Mouse (Mus musculus) embryonic facial prominence, embryonic 12.5 days (tissue): ENCODE results near the gene Dph7. TPM values are rescaled to one million over a fixed set of nuclear protein-coding genes. Genes with fewer than 3 reads are reported as not detected.
A peak's percentile ranks its signal among the peaks of the same experiment; 100 is the strongest.

ENCODE experiments used
- ATAC-seq: fragments of 200-750 bp; cut with Nextera tagmentation; 2 replicates; pipeline ENCODE4 v1.8.0; 2017; ENCODE audit not compliant: insufficient number of reproducible peaks, insufficient read depth, low FRiP score, low TSS enrichment
- H3K27ac ChIP-seq: fragments of 300-500 bp; sonication (generic); 2 replicates; pipeline ENCODE4 v1.5.1; 2016; ENCODE audit warnings: mild to moderate bottlenecking
- H3K27me3 ChIP-seq: fragments of 300-500 bp; sonication (generic); 2 replicates; pipeline ENCODE4 v1.6.1; 2016; ENCODE audit warnings: mild to moderate bottlenecking, moderate library complexity
- H3K36me3 ChIP-seq: fragments of 300-500 bp; sonication (generic); 2 replicates; pipeline ENCODE4 v1.6.1; 2016; ENCODE audit warnings: mild to moderate bottlenecking
- H3K4me1 ChIP-seq: fragments of 300-500 bp; sonication (generic); 2 replicates; pipeline ENCODE4 v1.6.1; 2016
- H3K4me2 ChIP-seq: fragments of 300-500 bp; sonication (generic); replicated peaks from 2 replicates; pipeline ENCODE4 v1.6.1; 2016; ENCODE audit warnings: mild to moderate bottlenecking, moderate library complexity
- H3K4me3 ChIP-seq: fragments of 300-500 bp; sonication (generic); 2 replicates; pipeline ENCODE4 v1.5.1; 2016; ENCODE audit warnings: mild to moderate bottlenecking
- H3K9ac ChIP-seq: fragments of 300-500 bp; sonication (generic); 2 replicates; pipeline ENCODE4 v1.6.1; 2016; ENCODE audit warnings: mild to moderate bottlenecking, moderate library complexity
- H3K9me3 ChIP-seq: fragments of 300-500 bp; sonication (generic); 2 replicates; pipeline ENCODE4 v1.6.1; 2016; ENCODE audit warnings: mild to moderate bottlenecking, moderate library complexity
- WGBS: fragments of 180-500 bp; shearing (Covaris S2); methylation state at CpG from one replicate; pipeline ENCODE4 v1.1.7; 2016; 5-methylcytosine and 5-hydroxymethylcytosine counted together
- polyA plus RNA-seq: library from polyadenylated mRNA; unstranded; fragments of >200 nt; fragmentation: Nextera tagmentation; extraction: Ambion mirVana; gene quantifications from 2 replicates; pipeline ENCODE4 v1.2.1, GENCODE M21; 2016

The Dph7 gene
- polyA plus RNA-seq = 36.5 and 37.7 TPM in 2 replicates

GRCm38 (mm10) chr2:24962304-24963000 is at the start of gene Dph7:
Gene Dph7, plus strand, starts transcription at chr2:24962400.
- WGBS = 2% methylated on average over 28 of the region's 28 CpGs
- peak; percentile 77 for ATAC-seq

GRCm38 (mm10) chr2:24912589-24912988 is 49.6 kb upstream of the Dph7 start:
- Histone ChIP-seq H3K4me1 (peaks cover 6% of the 10 kb centered on the region), H3K36me3 (peaks cover 7% of the 10 kb centered on the region), H3K9me3 (no peaks in the 10 kb centered on the region), H3K9ac (no peak overlapping the region), H3K4me3 (no peak overlapping the region), H3K27ac (no peak overlapping the region), H3K4me2 (no peak overlapping the region), H3K27me3 (no peaks in the 10 kb centered on the region)
- ATAC-seq = no peak

More at GRCm38 (mm10) chr2:24962304-24963000, at the start of gene Dph7:
- Histone ChIP-seq H3K9me3 (no peaks in the 10 kb centered on the region), H3K4me1 (peaks cover 5% of the 10 kb centered on the region), H3K36me3 (peaks cover 54% of the 10 kb centered on the region), H3K27ac (no peak within 1 kb of the TSS), H3K27me3 (no peaks in the 10 kb centered on the region), H3K4me3 (peak within 1 kb of the TSS; percentile 74), H3K4me2 (peak within 1 kb of the TSS; percentile 71), H3K9ac (peak within 1 kb of the TSS; percentile 78)

- H3K9ac ChIP-seq = no peak overlapping the region
- no peaks in the 10 kb centered on the region for H3K9me3 ChIP-seq
- 91% methylated on average over 3 of the region's 3 CpGs for WGBS
- H3K36me3 ChIP-seq = peaks cover 7% of the 10 kb centered on the region
- H3K27ac ChIP-seq = no peak overlapping the region
- no peak overlapping the region for H3K4me3 ChIP-seq
- H3K27me3 ChIP-seq = no peaks in the 10 kb centered on the region
- H3K4me1 ChIP-seq = peaks cover 12% of the 10 kb centered on the region
- ATAC-seq = no peak
- H3K4me2 ChIP-seq = no peak overlapping the region
Observed at GRCm38 (mm10) chr2:24914762-24915161, 47.4 kb upstream of the Dph7 start.

GRCm38 (mm10) chr2:24918930-24919838 is 43.0 kb upstream of the Dph7 start, which contains the start of gene Ehmt1:
Gene Ehmt1, minus strand, starts transcription at chr2:24919614.
- Histone ChIP-seq H3K9me3 (no peaks in the 10 kb centered on the region), H3K9ac (peak within 1 kb of the TSS; percentile 99), H3K27ac (peak within 1 kb of the TSS; percentile 97), H3K27me3 (no peaks in the 10 kb centered on the region), H3K36me3 (no peaks in the 10 kb centered on the region), H3K4me2 (peak within 1 kb of the TSS; percentile 81), H3K4me1 (peaks cover 12% of the 10 kb centered on the region), H3K4me3 (peak within 1 kb of the TSS; percentile 97)
- ATAC-seq = peak; percentile 97
- WGBS = under 1% methylated on average over 104 of the region's 112 CpGs

- Histone ChIP-seq H3K4me2 (peak overlapping the region; percentile 81), H3K36me3 (no peaks in the 10 kb centered on the region), H3K27ac (peak overlapping the region; percentile 97), H3K4me1 (peaks cover 12% of the 10 kb centered on the region), H3K9me3 (no peaks in the 10 kb centered on the region), H3K4me3 (peak overlapping the region; percentile 97), H3K9ac (peak overlapping the region; percentile 99), H3K27me3 (no peaks in the 10 kb centered on the region)
- WGBS = 9% methylated on average over 8 of the region's 8 CpGs
- peak; percentile 57 for ATAC-seq
Observed at GRCm38 (mm10) chr2:24919839-24920175, 42.4 kb upstream of the Dph7 start.

GRCm38 (mm10) chr2:24923561-24923960 is 38.6 kb upstream of the Dph7 start:
- no peaks in the 10 kb centered on the region for H3K36me3 ChIP-seq
- H3K27ac ChIP-seq = no peak overlapping the region
- no peak overlapping the region for H3K9ac ChIP-seq
- H3K4me3 ChIP-seq = no peak overlapping the region
- no peaks in the 10 kb centered on the region for H3K4me1 ChIP-seq
- no peaks in the 10 kb centered on the region for H3K27me3 ChIP-seq
- H3K9me3 ChIP-seq = no peaks in the 10 kb centered on the region
- WGBS = 55% methylated on average over 2 of the region's 2 CpGs
- no peak for ATAC-seq
- H3K4me2 ChIP-seq = no peak overlapping the region

- Histone ChIP-seq H3K27me3 (no peaks in the 10 kb centered on the region), H3K9ac (no peak overlapping the region), H3K9me3 (no peaks in the 10 kb centered on the region), H3K4me3 (no peak overlapping the region), H3K27ac (no peak overlapping the region), H3K4me2 (no peak overlapping the region), H3K4me1 (no peaks in the 10 kb centered on the region), H3K36me3 (no peaks in the 10 kb centered on the region)
- 83% methylated on average over 8 of the region's 8 CpGs for WGBS
- no peak for ATAC-seq
Observed at GRCm38 (mm10) chr2:24925284-24925683, 36.9 kb upstream of the Dph7 start.

GRCm38 (mm10) chr2:24926345-24926964 is 35.7 kb upstream of the Dph7 start:
- Histone ChIP-seq H3K27ac (no peak overlapping the region), H3K9ac (no peak overlapping the region), H3K4me2 (no peak overlapping the region), H3K9me3 (no peaks in the 10 kb centered on the region), H3K27me3 (no peaks in the 10 kb centered on the region), H3K36me3 (no peaks in the 10 kb centered on the region), H3K4me1 (no peaks in the 10 kb centered on the region), H3K4me3 (no peak overlapping the region)
- 80% methylated on average over 9 of the region's 9 CpGs for WGBS
- no peak for ATAC-seq

- no peaks in the 10 kb centered on the region for H3K36me3 ChIP-seq
- H3K27ac ChIP-seq = no peak overlapping the region
- no peak overlapping the region for H3K4me2 ChIP-seq
- H3K9me3 ChIP-seq = no peaks in the 10 kb centered on the region
- H3K4me3 ChIP-seq = no peak overlapping the region
- no peak overlapping the region for H3K9ac ChIP-seq
- 77% methylated on average over 7 of the region's 7 CpGs for WGBS
- no peaks in the 10 kb centered on the region for H3K4me1 ChIP-seq
- no peaks in the 10 kb centered on the region for H3K27me3 ChIP-seq
- ATAC-seq = no peak
Observed at GRCm38 (mm10) chr2:24926965-24927358, 35.2 kb upstream of the Dph7 start.

- H3K4me3 ChIP-seq = no peak overlapping the region
- H3K27ac ChIP-seq = peak overlapping the region; percentile 50; the same call in 1 of the 2 replicates
- H3K36me3 ChIP-seq = no peaks in the 10 kb centered on the region
Observed at GRCm38 (mm10) chr2:24927810-24928479, 34.3 kb upstream of the Dph7 start.

GRCm38 (mm10) chr2:24929119-24929518 is 33.1 kb upstream of the Dph7 start:
- Histone ChIP-seq H3K4me2 (no peak overlapping the region), H3K9ac (no peak overlapping the region), H3K4me3 (no peak overlapping the region), H3K36me3 (no peaks in the 10 kb centered on the region), H3K27me3 (peaks cover 2% of the 10 kb centered on the region; the same call in 1 of the 2 replicates), H3K4me1 (peaks cover under 1% of the 10 kb centered on the region; the same call in 1 of the 2 replicates), H3K27ac (no peak overlapping the region), H3K9me3 (no peaks in the 10 kb centered on the region)
- WGBS = 46% methylated on average over 2 of the region's 2 CpGs
- no peak for ATAC-seq

More at GRCm38 (mm10) chr2:24927810-24928479, 34.3 kb upstream of the Dph7 start:
- ATAC-seq = peak; percentile 53; the same call in 1 of the 2 replicates
- H3K27me3 ChIP-seq = no peaks in the 10 kb centered on the region
- H3K9ac ChIP-seq = no peak overlapping the region
- H3K4me1 ChIP-seq = no peaks in the 10 kb centered on the region
- H3K4me2 ChIP-seq = no peak overlapping the region
- WGBS = 61% methylated on average over 4 of the region's 4 CpGs
- H3K9me3 ChIP-seq = no peaks in the 10 kb centered on the region
